Mouse (Mus musculus) heart, embryonic 15.5 days (tissue): Measurements from ENCODE around the gene Ipp. TPM values are rescaled to one million over a fixed set of nuclear protein-coding genes. Genes with fewer than 3 reads are reported as not detected.

Experiments
- ATAC-seq: fragments of 200-750 bp; cut with Nextera tagmentation; replicated peaks from 2 replicates; pipeline ENCODE4 v1.8.0; 2017; ENCODE audit warnings: low read depth, moderate TSS enrichment; ENCODE audit not compliant: insufficient number of reproducible peaks, insufficient read depth, low FRiP score
- H3K27ac ChIP-seq: fragments of 300-500 bp; sonication (generic); 2 replicates; pipeline ENCODE4 v1.5.1; 2015; ENCODE audit warnings: mild to moderate bottlenecking, inconsistent platforms
- H3K27me3 ChIP-seq: fragments of 300-500 bp; sonication (generic); 2 replicates; pipeline ENCODE4 v1.6.1; 2015; ENCODE audit warnings: inconsistent platforms
- H3K36me3 ChIP-seq: fragments of 300-500 bp; sonication (generic); 2 replicates; pipeline ENCODE4 v1.6.1; 2015; ENCODE audit warnings: mild to moderate bottlenecking, inconsistent platforms
- H3K4me1 ChIP-seq: fragments of 300-500 bp; sonication (generic); replicated peaks from 2 replicates; pipeline ENCODE4 v1.6.1; 2015; ENCODE audit warnings: inconsistent platforms
- H3K4me2 ChIP-seq: fragments of 300-500 bp; sonication (generic); 2 replicates; pipeline ENCODE4 v1.6.1; 2015; ENCODE audit warnings: inconsistent platforms, mild to moderate bottlenecking, moderate library complexity
- H3K4me3 ChIP-seq: fragments of 300-500 bp; sonication (generic); 2 replicates; pipeline ENCODE4 v1.5.1; 2015; ENCODE audit warnings: mild to moderate bottlenecking, inconsistent platforms
- H3K9ac ChIP-seq: fragments of 300-500 bp; sonication (generic); 2 replicates; pipeline ENCODE4 v1.6.1; 2015; ENCODE audit warnings: mild to moderate bottlenecking, inconsistent platforms
- H3K9me3 ChIP-seq: fragments of 300-500 bp; sonication (generic); replicated peaks from 2 replicates; pipeline ENCODE4 v1.6.1; 2016; ENCODE audit warnings: inconsistent platforms
- WGBS: fragments of 180-500 bp; shearing (Covaris S2); methylation state at CpG from one replicate; pipeline ENCODE4 v1.1.7; 2015; ENCODE audit warnings: mixed read lengths; 5-methylcytosine and 5-hydroxymethylcytosine counted together
- polyA plus RNA-seq: library from polyadenylated mRNA; unstranded; fragments of >200 nt; fragmentation: Nextera tagmentation; extraction: Ambion mirVana; gene quantifications from 2 replicates; pipeline ENCODE4 v1.2.1, GENCODE M21; 2015

The Ipp gene
- polyA plus RNA-seq, 1 experiment from 2014 or later: 14.8 TPM

DNA sequence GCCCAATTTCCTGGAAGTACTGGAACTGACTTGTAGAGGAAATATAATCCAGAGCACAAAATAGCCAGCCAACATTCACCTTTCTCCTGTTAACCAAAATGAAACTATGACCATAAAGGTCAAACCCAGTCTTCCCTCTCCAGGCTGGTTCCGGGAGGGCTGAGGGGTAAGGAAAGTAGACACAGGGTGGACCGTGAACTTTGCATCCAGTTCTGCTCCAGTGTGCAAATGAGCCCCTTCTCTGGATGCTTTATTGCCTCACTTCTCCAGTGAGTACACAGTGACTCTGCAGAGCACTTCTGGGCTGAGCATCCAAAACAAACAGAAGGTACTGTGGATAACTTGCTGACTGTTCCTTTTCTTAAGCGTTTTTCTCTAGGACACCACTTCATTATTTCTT, 7.4 kb upstream of the Ipp start:
- H3K27ac ChIP-seq: no peak overlapping the region
- no peak overlapping the region for H3K4me2 ChIP-seq
- no peaks in the 10 kb centered on the region for H3K36me3 ChIP-seq
- ATAC-seq: no peak
- H3K27me3 ChIP-seq: no peaks in the 10 kb centered on the region
- no peaks in the 10 kb centered on the region for H3K4me1 ChIP-seq
- no peaks in the 10 kb centered on the region for H3K9me3 ChIP-seq
- no peak overlapping the region for H3K4me3 ChIP-seq
- WGBS: 70% methylated on average over 3 of the region's 3 CpGs
- no peak overlapping the region for H3K9ac ChIP-seq

GRCm38 (mm10) chr4:116506886-116507424, 394 bp upstream of the Ipp start:
- Histone ChIP-seq H3K27ac (peak overlapping the region; percentile 91), H3K4me2 (peak overlapping the region; percentile 70), H3K4me3 (peak overlapping the region; percentile 61), H3K9me3 (no peaks in the 10 kb centered on the region), H3K4me1 (peaks cover 9% of the 10 kb centered on the region), H3K9ac (peak overlapping the region; percentile 53), H3K27me3 (no peaks in the 10 kb centered on the region), H3K36me3 (no peaks in the 10 kb centered on the region)
- WGBS: 23% methylated on average over 11 of the region's 11 CpGs
- no peak for ATAC-seq

DNA sequence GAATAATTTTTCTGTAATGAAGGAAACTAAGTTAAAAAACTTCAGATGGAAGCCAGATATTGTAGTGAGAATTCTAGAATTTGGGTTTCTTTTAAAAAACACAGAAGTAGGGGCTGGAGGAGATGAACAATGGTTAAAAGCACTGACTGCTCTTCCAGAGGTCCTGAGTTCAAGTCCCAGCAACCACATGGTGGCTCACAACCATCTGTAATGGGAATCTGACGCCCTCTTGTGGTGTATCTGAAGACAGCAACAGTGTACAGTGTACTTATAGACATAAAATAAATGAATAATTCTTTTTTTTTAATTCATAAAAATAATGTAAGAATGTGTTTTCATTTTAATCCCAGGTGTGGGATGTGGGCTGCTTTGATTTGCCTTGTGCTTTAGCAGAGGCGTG, 23.8 kb downstream of the Ipp start:
- Histone ChIP-seq H3K27me3 (no peaks in the 10 kb centered on the region), H3K4me1 (no peaks in the 10 kb centered on the region), H3K4me2 (no peak overlapping the region), H3K27ac (no peak overlapping the region), H3K9ac (no peak overlapping the region), H3K9me3 (no peaks in the 10 kb centered on the region), H3K36me3 (peaks cover 20% of the 10 kb centered on the region; the same call in 1 of the 2 replicates), H3K4me3 (no peak overlapping the region)
- no peak for ATAC-seq
- WGBS: 70% methylated on average over 2 of the region's 2 CpGs

- Histone ChIP-seq H3K4me3 (no peak overlapping the region), H3K4me2 (no peak overlapping the region), H3K27me3 (no peaks in the 10 kb centered on the region), H3K4me1 (no peaks in the 10 kb centered on the region), H3K27ac (no peak overlapping the region), H3K9ac (no peak overlapping the region), H3K36me3 (peaks cover 11% of the 10 kb centered on the region; the same call in 1 of the 2 replicates), H3K9me3 (no peaks in the 10 kb centered on the region)
- ATAC-seq: no peak
Measured at GRCm38 (mm10) chr4:116536351-116536750, 29.0 kb downstream of the Ipp start.

DNA sequence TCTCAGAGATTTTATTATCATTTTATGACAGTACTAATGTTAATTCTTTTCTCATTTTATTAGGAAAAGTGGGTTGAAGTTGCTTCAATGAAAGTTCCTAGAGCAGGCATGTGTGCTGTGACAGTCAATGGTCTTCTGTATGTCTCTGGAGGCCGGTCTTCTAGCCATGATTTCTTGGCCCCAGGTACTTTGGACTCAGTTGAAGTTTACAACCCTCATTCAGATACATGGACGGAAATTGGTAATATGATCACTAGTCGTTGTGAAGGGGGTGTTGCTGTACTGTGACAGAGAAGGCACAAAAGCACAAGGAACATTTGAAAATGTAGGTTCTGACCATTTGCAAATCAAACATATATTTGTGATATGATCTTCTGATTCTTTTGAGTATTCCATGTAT, 30.4 kb downstream of the Ipp start:
- H3K27me3 ChIP-seq: no peaks in the 10 kb centered on the region
- no peaks in the 10 kb centered on the region for H3K4me1 ChIP-seq
- no peak overlapping the region for H3K9ac ChIP-seq
- WGBS: 85% methylated on average over 3 of the region's 3 CpGs
- no peak overlapping the region for H3K27ac ChIP-seq
- no peak overlapping the region for H3K4me2 ChIP-seq
- no peak overlapping the region for H3K4me3 ChIP-seq
- no peak for ATAC-seq
- H3K9me3 ChIP-seq: no peaks in the 10 kb centered on the region
- H3K36me3 ChIP-seq: peaks cover 10% of the 10 kb centered on the region; the same call in 1 of the 2 replicates

DNA sequence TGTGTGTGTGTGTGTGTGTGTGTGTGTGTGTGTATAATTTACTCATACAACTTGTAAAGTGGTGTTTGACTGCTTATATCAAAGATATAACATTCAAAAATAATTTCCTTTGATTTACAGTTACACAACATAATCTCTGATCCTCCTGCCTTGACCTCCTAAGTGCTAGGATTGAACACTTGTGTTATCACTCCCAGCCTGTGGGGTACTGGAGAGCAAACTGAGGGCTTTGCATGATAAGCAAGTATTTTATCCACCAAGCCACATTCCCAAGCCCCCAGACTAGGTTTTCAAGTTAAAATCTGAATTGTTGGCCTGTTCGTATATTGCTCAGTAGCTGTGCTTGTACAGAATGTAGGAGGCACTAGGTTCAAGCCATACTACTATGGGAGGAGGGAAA, 43.1 kb downstream of the Ipp start:
- no peak overlapping the region for H3K4me3 ChIP-seq
- no peaks in the 10 kb centered on the region for H3K9me3 ChIP-seq
- no peaks in the 10 kb centered on the region for H3K27me3 ChIP-seq
- peaks cover 3% of the 10 kb centered on the region; the same call in 1 of the 2 replicates for H3K4me1 ChIP-seq
- H3K27ac ChIP-seq: no peak overlapping the region
- 60% methylated on average over 1 of the region's 1 CpGs for WGBS
- H3K36me3 ChIP-seq: peaks cover 11% of the 10 kb centered on the region; the same call in 1 of the 2 replicates
- H3K9ac ChIP-seq: no peak overlapping the region
- H3K4me2 ChIP-seq: no peak overlapping the region
- ATAC-seq: no peak

DNA sequence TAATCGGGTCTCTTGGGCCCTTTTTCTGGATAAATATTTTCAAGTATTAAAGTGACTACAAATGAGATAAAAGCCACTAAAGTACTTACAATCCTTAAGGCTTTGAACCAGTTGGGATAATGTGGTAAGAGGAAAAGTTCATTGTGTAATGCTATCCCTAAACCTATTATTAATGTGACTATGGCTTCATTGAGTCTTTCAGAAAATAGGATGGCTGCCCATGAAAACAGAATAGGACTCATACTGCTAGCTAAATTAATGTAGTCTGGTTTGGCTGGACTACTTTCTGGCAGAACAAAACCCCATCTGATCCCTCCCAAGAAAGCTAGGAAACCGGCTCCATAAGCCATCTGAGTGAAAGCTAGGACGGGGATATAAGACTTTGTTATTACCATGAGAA, 45.7 kb downstream of the Ipp start:
- no peak for ATAC-seq
- Histone ChIP-seq H3K27me3 (no peaks in the 10 kb centered on the region), H3K4me2 (no peak overlapping the region), H3K4me1 (peaks cover 3% of the 10 kb centered on the region; the same call in 1 of the 2 replicates), H3K4me3 (no peak overlapping the region), H3K36me3 (peaks cover 11% of the 10 kb centered on the region; the same call in 1 of the 2 replicates), H3K27ac (no peak overlapping the region), H3K9ac (no peak overlapping the region), H3K9me3 (no peaks in the 10 kb centered on the region)
- 85% methylated on average over 3 of the region's 3 CpGs for WGBS

- 3% methylated on average over 23 of the region's 23 CpGs for WGBS
- Histone ChIP-seq H3K9me3 (no peaks in the 10 kb centered on the region), H3K27ac (peak within 1 kb of the TSS; percentile 97), H3K4me1 (peaks cover 9% of the 10 kb centered on the region), H3K4me2 (peak within 1 kb of the TSS; percentile 86), H3K36me3 (peaks cover 11% of the 10 kb centered on the region; the same call in 1 of the 2 replicates), H3K27me3 (no peaks in the 10 kb centered on the region), H3K9ac (peak within 1 kb of the TSS; percentile 75), H3K4me3 (peak within 1 kb of the TSS; percentile 78)
- ATAC-seq: no peak
Measured at GRCm38 (mm10) chr4:116555413-116556300, 48.3 kb downstream of the Ipp start, which contains the start of gene Tmem69. TSS of gene Tmem69 (minus strand) at chr4:116555936.

DNA sequence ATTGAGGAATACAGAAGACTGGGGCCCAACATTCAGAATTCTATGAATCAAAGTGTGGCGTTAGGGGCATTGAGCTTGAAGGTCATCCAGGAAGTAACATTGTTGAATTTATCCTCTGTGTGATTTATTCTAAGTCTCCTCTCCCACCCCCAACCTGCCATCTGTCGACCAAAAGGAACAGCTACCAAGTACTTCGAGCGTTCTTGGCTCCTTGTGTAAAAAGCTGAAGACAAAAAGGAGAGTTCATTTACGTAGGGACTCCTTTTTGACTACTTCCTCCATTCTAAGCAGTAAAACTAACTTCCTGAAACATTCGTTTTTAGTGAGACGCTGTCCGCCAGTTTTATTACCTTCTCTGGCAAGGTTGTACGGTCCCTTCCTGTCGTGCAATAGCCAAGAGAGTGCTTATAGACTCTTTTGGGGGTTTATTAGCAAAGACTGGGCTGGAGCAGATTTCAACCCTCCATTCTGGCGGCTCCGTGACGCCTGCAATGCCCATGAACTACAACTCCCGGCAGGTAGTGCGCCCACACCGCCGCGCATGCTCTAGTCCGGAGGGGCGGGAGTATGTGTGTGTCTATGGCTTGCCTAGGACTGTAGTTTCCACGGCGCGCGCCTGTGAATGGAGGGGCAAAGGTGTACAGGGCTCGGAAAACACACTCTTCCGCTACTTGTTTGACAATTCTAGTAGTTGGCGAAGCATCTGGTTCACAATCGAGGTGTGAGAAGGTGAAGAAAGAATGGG, 49.4 kb downstream of the Ipp start:
- peak; percentile 95 for ATAC-seq
- WGBS: under 1% methylated on average over 28 of the region's 28 CpGs
- peaks cover 9% of the 10 kb centered on the region for H3K4me1 ChIP-seq
- H3K4me2 ChIP-seq: peak overlapping the region; percentile 86
- H3K9ac ChIP-seq: peak overlapping the region; percentile 75
- peak overlapping the region; percentile 97 for H3K27ac ChIP-seq
- H3K27me3 ChIP-seq: no peaks in the 10 kb centered on the region
- H3K36me3 ChIP-seq: peaks cover 11% of the 10 kb centered on the region; the same call in 1 of the 2 replicates
- H3K4me3 ChIP-seq: peak overlapping the region; percentile 78
- no peaks in the 10 kb centered on the region for H3K9me3 ChIP-seq

DNA sequence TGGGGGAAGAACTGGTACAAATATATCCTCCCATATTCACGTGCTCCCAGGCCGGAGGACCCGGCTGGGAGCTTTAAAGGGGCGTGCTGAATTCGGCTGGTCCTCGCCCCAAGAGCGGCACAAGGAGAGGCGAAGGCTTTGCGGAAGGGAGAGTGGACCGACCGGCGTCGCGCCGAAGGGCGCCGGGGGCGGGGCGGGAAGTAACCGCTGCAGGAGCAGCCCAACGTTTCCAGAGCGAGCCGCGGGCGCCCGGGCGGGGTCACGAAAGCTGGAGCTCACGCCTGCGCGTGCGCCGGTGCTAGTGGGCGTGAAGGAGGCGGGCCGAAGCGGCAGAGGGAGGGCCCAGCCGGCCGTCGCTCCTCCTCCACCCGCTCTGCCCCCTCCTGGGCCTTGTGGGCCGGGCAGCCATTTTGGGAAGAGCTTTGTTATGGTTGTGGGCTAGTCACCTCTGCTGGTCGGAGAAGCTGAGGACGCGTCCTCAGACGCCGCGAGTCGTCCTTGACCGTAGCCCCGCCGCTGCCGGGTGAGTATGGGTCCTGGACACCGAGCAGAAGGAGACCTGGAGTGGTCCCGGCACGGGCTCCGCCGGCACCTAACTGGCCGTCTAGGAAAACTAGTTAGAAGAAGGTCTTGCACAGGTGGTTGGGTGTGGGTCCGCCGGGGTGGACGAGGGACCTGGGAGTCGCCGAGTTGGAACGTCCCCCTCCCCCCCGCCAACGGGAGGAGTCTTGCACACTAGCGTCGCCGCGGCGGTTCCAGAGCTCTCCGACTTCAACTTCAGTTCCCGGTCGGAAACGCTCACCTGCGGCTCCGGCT, 50.2 kb downstream of the Ipp start, which contains the start of gene Gpbp1l1:
Gene Gpbp1l1, plus strand, starts transcription at position 353 of the 816 bp plus-strand sequence.
- Histone ChIP-seq H3K9me3 (no peaks in the 10 kb centered on the region), H3K4me3 (peak within 1 kb of the TSS; percentile 78)
- WGBS: under 1% methylated on average over 76 of the region's 78 CpGs

More for the DNA sequence above, 50.2 kb downstream of the Ipp start, which contains the start of gene Gpbp1l1:
- peak; percentile 95 for ATAC-seq
- Histone ChIP-seq H3K4me2 (peak within 1 kb of the TSS; percentile 86), H3K27ac (peak within 1 kb of the TSS; percentile 97), H3K9ac (peak within 1 kb of the TSS; percentile 86), H3K36me3 (peaks cover 11% of the 10 kb centered on the region; the same call in 1 of the 2 replicates), H3K4me1 (peaks cover 9% of the 10 kb centered on the region), H3K27me3 (no peaks in the 10 kb centered on the region)
